Mouse (Mus musculus): ENCODE measurements around the gene Uba5. TPM values are rescaled to one million over a fixed set of nuclear protein-coding genes. Genes with fewer than 3 reads are reported as not detected.

The Uba5 gene
- polyA plus RNA-seq (2015; fragmentation: Nextera tagmentation; extraction: Ambion mirVana) = 64.3 and 68.0 TPM in 2 replicates

DNA sequence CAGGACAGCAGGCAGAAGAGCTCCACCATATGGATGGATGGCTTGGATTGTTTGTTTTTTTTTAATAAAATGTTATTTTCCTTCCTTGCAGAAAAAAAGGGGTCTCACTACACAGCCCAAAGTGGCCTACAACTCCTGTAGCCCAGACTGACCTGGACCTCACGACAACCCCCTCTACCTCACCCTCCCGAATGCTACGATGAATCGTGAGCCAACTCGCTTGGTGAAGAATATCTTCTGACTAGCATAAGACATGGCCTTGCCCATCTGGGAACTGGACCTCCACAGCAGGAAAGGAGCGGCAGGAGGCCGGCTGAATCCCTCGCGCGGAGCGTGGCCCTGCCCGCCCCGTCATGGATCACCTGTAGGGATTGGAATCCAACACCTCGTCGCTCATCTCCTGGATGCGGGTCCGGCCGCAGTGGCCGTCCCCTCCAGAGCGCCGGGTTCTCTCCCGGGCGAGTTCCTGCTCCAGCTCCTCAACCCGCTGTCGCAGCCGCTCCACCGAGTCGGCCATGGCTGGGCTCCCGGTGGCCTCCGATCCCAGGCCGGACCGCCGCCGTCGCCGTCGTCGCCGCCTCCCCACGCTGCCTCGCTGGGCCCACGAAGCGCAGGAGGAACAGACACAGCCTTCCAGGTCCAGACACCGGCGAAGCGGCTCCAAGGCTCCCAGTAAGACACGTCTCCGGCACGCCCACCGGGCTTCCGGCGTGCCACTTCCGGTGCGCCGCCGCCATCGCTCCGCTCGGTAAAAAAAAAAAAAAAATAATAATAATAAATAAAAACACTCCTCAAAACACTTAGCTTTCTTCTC lies at the start of gene Uba5:
Gene Uba5, minus strand, starts transcription at position 705 of the 814 bp plus-strand sequence.
- peak within 1 kb of the TSS; percentile 99 for H3K4me3 ChIP-seq (replicated peaks)
- peaks cover 21% of the 10 kb centered on the region for H3K36me3 ChIP-seq
- H3K9ac ChIP-seq (replicated peaks) = peak within 1 kb of the TSS; percentile 96
- peak within 1 kb of the TSS; percentile 85 for H3K27ac ChIP-seq (replicated peaks)
- WGBS = under 1% methylated on average over 59 of the region's 59 CpGs
- no peaks in the 10 kb centered on the region for H3K9me3 ChIP-seq (replicated peaks)
- H3K27me3 ChIP-seq (replicated peaks) = no peaks in the 10 kb centered on the region
- H3K4me2 ChIP-seq = peak within 1 kb of the TSS; percentile 86
- H3K4me1 ChIP-seq = peaks cover 21% of the 10 kb centered on the region
- peak; percentile 87 for ATAC-seq (ENCODE audit: low FRiP score)

DNA sequence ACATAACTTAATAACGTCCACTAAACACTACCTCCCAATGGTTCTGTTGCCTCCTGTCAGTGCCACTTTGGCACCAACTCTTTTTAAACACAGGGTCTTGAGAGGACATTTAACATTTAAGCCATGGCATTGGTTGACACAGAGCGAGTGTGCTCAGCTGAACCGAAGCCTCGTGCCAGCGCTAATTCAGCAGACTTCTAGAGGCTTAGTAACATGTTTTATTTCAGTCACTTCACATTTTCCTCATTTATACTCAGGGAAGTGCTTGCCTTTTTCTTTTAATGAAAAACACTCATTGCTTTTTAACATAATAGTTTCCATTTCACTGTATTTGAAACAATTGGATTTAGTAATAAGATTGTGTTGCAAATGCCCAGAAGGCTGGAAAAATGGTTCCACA lies 46.2 kb upstream of the Uba5 start:
- no peak overlapping the region for H3K4me2 ChIP-seq
- H3K9me3 ChIP-seq (replicated peaks) = no peaks in the 10 kb centered on the region
- H3K36me3 ChIP-seq = 0 out of 2 replicates have a peak, but pooled peaks cover 5% of the 10 kb centered on the region
- ATAC-seq (ENCODE audit: low FRiP score) = no peak
- WGBS = 89% methylated on average over 5 of the region's 5 CpGs
- H3K4me3 ChIP-seq (replicated peaks) = no peak overlapping the region
- H3K9ac ChIP-seq (replicated peaks) = no peak overlapping the region
- no peak overlapping the region for H3K27ac ChIP-seq (replicated peaks)
- H3K27me3 ChIP-seq (replicated peaks) = no peaks in the 10 kb centered on the region
- H3K4me1 ChIP-seq = no peaks in the 10 kb centered on the region

DNA sequence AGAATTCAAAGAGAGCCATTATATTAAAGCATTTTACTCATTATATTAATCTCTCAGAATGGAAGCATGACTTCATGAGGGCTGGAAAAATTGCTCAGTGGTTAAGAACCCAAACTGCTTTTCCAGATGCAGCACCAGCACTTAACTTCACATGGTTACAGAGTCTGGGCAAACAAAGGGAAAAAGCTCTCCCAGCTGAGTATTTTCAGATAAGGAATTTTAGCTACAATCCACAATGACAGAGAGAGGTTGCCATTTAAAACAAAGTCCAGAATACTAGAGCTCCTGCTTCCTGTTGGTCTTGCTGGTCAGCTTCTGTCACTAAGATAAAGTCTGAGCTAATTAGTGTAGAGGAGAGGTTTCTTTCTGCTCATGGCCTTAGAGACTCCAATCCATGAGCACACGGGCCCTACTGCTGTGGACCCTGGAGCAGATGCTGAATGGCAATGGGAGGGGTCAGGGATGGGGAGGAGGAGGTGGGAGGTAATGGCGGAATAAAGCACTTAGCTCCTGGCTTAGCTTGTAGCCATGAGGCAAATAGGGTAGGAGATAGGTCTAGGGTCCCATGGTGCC lies 45.7 kb upstream of the Uba5 start:
- 69% methylated on average over 2 of the region's 2 CpGs for WGBS
- no peak overlapping the region for H3K27ac ChIP-seq (replicated peaks)
- H3K4me1 ChIP-seq = no peaks in the 10 kb centered on the region
- no peaks in the 10 kb centered on the region for H3K27me3 ChIP-seq (replicated peaks)
- 0 out of 2 replicates have a peak, but pooled peaks cover 5% of the 10 kb centered on the region for H3K36me3 ChIP-seq
- H3K9me3 ChIP-seq (replicated peaks) = no peaks in the 10 kb centered on the region
- no peak overlapping the region for H3K4me2 ChIP-seq
- no peak overlapping the region for H3K9ac ChIP-seq (replicated peaks)
- ATAC-seq (ENCODE audit: low FRiP score) = no peak
- no peak overlapping the region for H3K4me3 ChIP-seq (replicated peaks)

DNA sequence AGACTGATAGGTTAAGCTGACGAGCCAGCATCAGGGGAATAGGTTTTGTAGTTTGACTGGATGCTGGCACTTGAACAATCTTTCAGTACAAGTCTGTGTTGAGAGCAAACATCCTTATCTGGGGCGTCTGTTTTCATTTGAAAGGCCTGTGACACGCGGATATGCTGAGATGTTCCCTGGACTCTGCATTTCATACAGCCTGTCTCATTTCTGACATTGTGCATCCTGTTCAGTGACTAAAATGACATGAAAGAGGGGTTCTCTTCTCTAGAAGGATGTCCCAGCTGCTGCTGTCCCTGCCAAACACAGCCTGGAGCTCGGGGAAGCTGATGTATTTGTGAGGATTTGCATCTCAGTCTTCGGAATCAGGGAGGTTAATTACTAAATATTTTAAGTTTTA lies 44.5 kb upstream of the Uba5 start:
- Histone ChIP-seq H3K4me2 (no peak overlapping the region), H3K36me3 (0 out of 2 replicates have a peak, but pooled peaks cover 5% of the 10 kb centered on the region), H3K9ac (replicated peaks) (no peak overlapping the region), H3K4me1 (no peaks in the 10 kb centered on the region; the same call in 1 of the 2 replicates), H3K27me3 (replicated peaks) (no peaks in the 10 kb centered on the region), H3K27ac (replicated peaks) (no peak overlapping the region), H3K4me3 (replicated peaks) (no peak overlapping the region), H3K9me3 (replicated peaks) (no peaks in the 10 kb centered on the region)
- ATAC-seq (ENCODE audit: low FRiP score) = no peak
- 84% methylated on average over 6 of the region's 6 CpGs for WGBS

DNA sequence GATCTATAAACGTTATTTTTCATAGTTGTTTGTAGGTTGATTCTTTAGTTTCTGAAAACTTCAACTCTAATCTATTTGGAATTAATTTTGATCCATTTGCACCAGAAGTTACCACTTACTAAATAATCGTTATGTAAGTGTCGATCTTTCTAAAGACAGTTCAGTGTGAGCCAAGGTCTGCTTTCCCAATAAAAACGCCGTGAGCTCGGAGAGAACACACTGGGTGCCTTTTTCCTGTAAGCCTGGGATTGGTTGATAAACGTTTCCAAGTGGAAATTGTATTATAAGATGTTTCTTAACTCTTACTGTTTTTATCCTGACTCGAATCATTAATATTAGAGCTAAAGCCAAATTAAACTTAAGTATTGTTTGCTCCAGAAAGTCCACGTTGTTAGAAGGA lies 44.0 kb upstream of the Uba5 start:
- Histone ChIP-seq H3K4me1 (no peaks in the 10 kb centered on the region; the same call in 1 of the 2 replicates), H3K27ac (replicated peaks) (no peak overlapping the region), H3K4me2 (no peak overlapping the region), H3K4me3 (replicated peaks) (no peak overlapping the region), H3K9ac (replicated peaks) (no peak overlapping the region), H3K36me3 (0 out of 2 replicates have a peak, but pooled peaks cover 4% of the 10 kb centered on the region), H3K27me3 (replicated peaks) (no peaks in the 10 kb centered on the region), H3K9me3 (replicated peaks) (no peaks in the 10 kb centered on the region)
- 85% methylated on average over 9 of the region's 9 CpGs for WGBS
- no peak for ATAC-seq (ENCODE audit: low FRiP score)

DNA sequence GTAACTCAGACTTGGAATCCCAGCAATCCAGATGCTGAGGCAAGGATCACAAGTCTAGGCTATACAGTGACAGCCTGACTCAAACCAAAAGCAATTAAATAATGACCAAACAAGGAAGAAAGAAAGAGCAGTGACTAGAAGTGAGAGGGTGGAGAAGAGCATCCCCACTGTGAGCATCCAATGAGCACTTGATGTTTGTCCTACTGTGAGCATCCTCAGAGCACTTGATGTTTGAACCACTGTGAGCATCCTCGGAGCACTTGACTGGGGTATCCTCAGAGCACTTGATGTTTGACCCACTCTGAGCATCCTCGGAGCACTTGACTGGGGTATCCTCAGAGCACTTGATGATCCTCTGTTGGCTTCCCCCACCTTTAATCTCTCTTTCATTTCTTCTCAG lies 42.1 kb upstream of the Uba5 start:
- Histone ChIP-seq H3K9ac (replicated peaks) (no peak overlapping the region), H3K27ac (replicated peaks) (no peak overlapping the region), H3K4me1 (no peaks in the 10 kb centered on the region; the same call in 1 of the 2 replicates), H3K9me3 (replicated peaks) (no peaks in the 10 kb centered on the region), H3K36me3 (no peaks in the 10 kb centered on the region), H3K27me3 (replicated peaks) (no peaks in the 10 kb centered on the region), H3K4me2 (no peak overlapping the region), H3K4me3 (replicated peaks) (no peak overlapping the region)
- no peak for ATAC-seq (ENCODE audit: low FRiP score)
- 81% methylated on average over 2 of the region's 2 CpGs for WGBS

DNA sequence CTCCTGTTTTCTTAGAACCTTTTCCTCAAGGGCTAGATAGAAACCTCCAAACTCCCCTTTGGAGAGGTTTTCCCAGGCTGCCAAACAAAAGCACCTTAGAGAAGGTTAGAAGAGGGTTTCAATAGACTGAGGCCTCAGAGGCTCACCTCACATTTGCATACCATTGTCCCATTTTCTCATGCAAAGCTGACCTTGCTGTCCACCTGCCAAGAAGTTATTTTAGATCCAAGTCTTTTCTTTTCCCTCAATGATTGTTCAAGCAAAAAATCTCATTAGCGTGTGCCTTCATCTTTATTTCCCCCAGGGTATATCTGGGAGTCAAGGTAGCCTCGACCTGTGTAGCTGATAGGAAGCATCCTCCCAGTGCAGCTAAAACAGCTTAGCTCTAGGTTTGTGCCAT lies 40.0 kb upstream of the Uba5 start:
- no peak for ATAC-seq (ENCODE audit: low FRiP score)

DNA sequence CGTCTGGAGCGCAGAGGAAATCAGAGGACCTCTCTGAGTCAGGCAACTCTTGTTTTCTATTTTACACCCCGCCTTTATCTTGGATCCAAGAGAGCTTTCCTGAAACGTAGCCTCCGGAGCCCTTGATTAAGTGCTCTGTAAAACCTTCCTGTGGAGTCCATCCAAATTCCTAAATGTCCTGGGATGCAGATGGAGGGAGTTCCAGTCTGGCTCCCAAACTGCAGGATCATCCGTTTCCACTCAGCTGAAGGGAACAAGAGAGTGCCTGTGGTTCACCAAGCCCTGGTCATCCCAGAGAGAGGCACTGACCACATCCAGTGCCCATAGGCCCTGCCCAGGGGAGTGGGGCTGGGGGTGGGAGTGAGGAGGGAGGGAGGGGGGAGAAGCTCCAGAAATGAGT lies 39.4 kb upstream of the Uba5 start:
- WGBS = 35% methylated on average over 6 of the region's 6 CpGs

More for the DNA sequence above, 40.0 kb upstream of the Uba5 start:
- no peak overlapping the region for H3K4me3 ChIP-seq (replicated peaks)
- H3K9ac ChIP-seq (replicated peaks) = no peak overlapping the region
- no peaks in the 10 kb centered on the region for H3K36me3 ChIP-seq
- WGBS = 50% methylated on average over 2 of the region's 2 CpGs
- no peaks in the 10 kb centered on the region; the same call in 1 of the 2 replicates for H3K4me1 ChIP-seq
- no peak overlapping the region for H3K4me2 ChIP-seq
- H3K9me3 ChIP-seq (replicated peaks) = no peaks in the 10 kb centered on the region
- no peaks in the 10 kb centered on the region for H3K27me3 ChIP-seq (replicated peaks)
- no peak overlapping the region for H3K27ac ChIP-seq (replicated peaks)

DNA sequence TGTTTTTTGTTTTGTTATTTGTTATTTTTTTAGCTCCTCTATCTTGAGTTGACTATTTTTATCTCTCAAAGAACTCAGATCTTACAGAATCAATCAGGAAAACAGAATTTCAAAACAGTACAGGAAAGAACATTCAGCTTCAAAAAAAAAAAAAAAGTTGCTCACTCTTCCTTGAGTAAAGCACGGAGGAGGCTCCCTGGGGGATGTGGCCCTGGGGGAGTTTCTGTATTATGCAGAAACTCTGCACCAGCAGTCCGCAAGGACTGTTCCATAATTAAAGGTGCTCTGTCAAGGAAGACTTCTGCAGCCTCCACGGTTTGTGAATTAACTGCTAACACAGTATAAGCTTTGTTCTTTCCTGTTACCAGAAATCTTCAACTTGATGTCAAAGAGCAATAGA lies 38.5 kb upstream of the Uba5 start:
- Histone ChIP-seq H3K4me1 (no peaks in the 10 kb centered on the region; the same call in 1 of the 2 replicates), H3K36me3 (no peaks in the 10 kb centered on the region)

More for the DNA sequence above, 39.4 kb upstream of the Uba5 start:
- Histone ChIP-seq H3K4me2 (no peak overlapping the region), H3K4me1 (no peaks in the 10 kb centered on the region; the same call in 1 of the 2 replicates), H3K4me3 (replicated peaks) (no peak overlapping the region), H3K36me3 (no peaks in the 10 kb centered on the region), H3K27ac (replicated peaks) (no peak overlapping the region), H3K27me3 (replicated peaks) (no peaks in the 10 kb centered on the region), H3K9ac (replicated peaks) (no peak overlapping the region), H3K9me3 (replicated peaks) (no peaks in the 10 kb centered on the region)
- no peak for ATAC-seq (ENCODE audit: low FRiP score)

DNA sequence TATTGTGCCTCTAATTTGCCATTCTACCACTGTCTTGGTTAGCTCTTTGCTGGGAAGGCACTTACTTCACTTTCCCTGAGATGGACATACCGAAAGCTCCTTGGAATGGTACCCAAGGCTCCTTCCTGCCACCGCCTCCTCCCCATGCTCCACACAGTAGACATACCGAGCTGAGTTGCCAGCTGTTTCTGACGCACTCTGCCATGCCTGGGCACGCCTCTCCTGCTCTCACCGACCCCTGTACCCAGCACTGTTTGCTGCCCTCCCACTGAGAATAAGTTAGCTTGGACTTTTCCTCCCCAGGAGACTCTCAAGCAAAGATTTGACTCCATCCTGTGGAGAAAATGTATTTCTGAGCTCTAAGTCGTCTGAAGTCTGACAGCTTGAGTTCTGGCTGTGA lies 37.9 kb upstream of the Uba5 start:
- no peak overlapping the region for H3K4me3 ChIP-seq (replicated peaks)
- no peak overlapping the region for H3K9ac ChIP-seq (replicated peaks)
- H3K27ac ChIP-seq (replicated peaks) = no peak overlapping the region
- no peak overlapping the region for H3K4me2 ChIP-seq
- WGBS = 68% methylated on average over 7 of the region's 7 CpGs
- H3K4me1 ChIP-seq = no peaks in the 10 kb centered on the region; the same call in 1 of the 2 replicates
- H3K27me3 ChIP-seq (replicated peaks) = no peaks in the 10 kb centered on the region
- no peaks in the 10 kb centered on the region for H3K9me3 ChIP-seq (replicated peaks)
- ATAC-seq (ENCODE audit: low FRiP score) = no peak
- no peaks in the 10 kb centered on the region for H3K36me3 ChIP-seq

More for the DNA sequence above, 38.5 kb upstream of the Uba5 start:
- no peaks in the 10 kb centered on the region for H3K9me3 ChIP-seq (replicated peaks)
- no peak overlapping the region for H3K27ac ChIP-seq (replicated peaks)
- H3K9ac ChIP-seq (replicated peaks) = no peak overlapping the region
- no peaks in the 10 kb centered on the region for H3K27me3 ChIP-seq (replicated peaks)
- ATAC-seq (ENCODE audit: low FRiP score) = no peak
- no peak overlapping the region for H3K4me2 ChIP-seq
- 36% methylated on average over 3 of the region's 3 CpGs for WGBS
- no peak overlapping the region for H3K4me3 ChIP-seq (replicated peaks)

DNA sequence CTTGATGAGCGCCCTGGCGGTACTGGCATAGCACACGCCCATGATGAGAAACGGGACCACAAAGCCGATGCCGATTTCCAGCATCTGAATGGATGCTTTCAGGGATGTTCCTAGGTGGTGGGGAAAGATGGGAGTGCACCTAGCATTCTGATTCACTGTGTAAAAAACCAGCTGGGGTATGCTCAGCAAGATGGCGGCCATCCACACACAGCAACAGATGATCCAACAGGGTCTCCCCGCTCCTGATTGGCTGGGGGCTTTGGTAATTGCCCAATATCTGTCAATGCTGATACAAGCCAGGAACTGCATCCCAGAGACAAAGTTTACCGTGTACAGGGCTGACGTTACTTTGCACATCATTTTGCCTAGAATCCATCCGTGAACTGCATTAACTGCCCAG lies 36.1 kb upstream of the Uba5 start:
- WGBS = 94% methylated on average over 11 of the region's 11 CpGs
- Histone ChIP-seq H3K9me3 (replicated peaks) (no peaks in the 10 kb centered on the region), H3K9ac (replicated peaks) (no peak overlapping the region), H3K4me3 (replicated peaks) (no peak overlapping the region), H3K27me3 (replicated peaks) (no peaks in the 10 kb centered on the region), H3K4me2 (no peak overlapping the region), H3K4me1 (no peaks in the 10 kb centered on the region; the same call in 1 of the 2 replicates), H3K27ac (replicated peaks) (no peak overlapping the region), H3K36me3 (no peaks in the 10 kb centered on the region)
- no peak for ATAC-seq (ENCODE audit: low FRiP score)

DNA sequence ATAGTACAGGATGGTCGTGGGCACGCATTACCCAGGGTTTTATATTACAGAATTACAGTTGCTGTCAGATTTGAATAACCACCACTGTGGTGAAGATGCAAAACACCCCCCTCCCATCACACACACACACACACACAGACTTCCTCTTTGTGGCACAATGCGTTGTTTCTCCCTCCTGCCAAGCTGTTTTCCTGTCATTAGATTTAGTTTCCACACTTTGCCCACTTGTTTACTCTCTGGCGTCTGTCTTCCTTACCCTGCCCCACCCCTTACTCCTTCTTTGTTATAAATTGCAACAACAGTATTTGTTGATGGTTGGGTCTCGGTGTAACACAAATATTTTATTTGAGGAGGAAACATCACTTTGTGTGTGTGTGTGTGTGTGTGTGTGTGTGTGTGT lies 35.3 kb upstream of the Uba5 start:
- H3K27me3 ChIP-seq (replicated peaks) = no peaks in the 10 kb centered on the region
- 78% methylated on average over 5 of the region's 5 CpGs for WGBS
- ATAC-seq (ENCODE audit: low FRiP score) = no peak

More for the DNA sequence above, 35.3 kb upstream of the Uba5 start:
- no peak overlapping the region for H3K4me3 ChIP-seq (replicated peaks)
- no peak overlapping the region for H3K27ac ChIP-seq (replicated peaks)
- no peaks in the 10 kb centered on the region for H3K36me3 ChIP-seq
- H3K4me2 ChIP-seq = no peak overlapping the region
- H3K9ac ChIP-seq (replicated peaks) = no peak overlapping the region
- H3K4me1 ChIP-seq = no peaks in the 10 kb centered on the region; the same call in 1 of the 2 replicates
- H3K9me3 ChIP-seq (replicated peaks) = no peaks in the 10 kb centered on the region

All from neural tube, embryonic 15.5 days (tissue).